In the genomic region with DNA sequence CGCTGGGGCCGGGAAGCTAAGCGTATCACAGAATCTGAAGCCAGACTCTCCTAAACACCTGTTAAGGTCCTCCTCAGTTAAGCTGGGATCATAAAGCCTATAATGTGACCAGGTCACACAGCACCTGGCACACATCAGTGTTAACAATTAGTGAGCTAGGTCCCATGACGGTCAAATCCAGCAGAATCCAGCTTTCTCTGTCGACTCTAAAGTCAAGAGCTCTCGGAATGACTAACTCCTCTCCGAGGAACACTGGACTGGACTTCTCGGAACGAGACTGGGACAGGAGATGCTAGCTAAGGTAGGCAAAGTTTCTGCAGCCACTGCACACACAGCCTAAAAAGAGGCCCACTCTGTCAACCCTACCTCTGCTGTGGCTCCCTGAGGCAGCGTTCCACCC, we compare ENCODE assay signal across 8 mouse cellular contexts. TPM values are rescaled to one million over a fixed set of nuclear protein-coding genes. Genes with fewer than 3 reads are reported as not detected.
DNase-seq lines count a peak whose midpoint lies in the region; ATAC-seq and TF ChIP-seq lines count a peak whose summit lies in the region.
"Had no signal": no experiment of that assay in that cellular context is flagged by ENCODE, and none has a peak within 500 bp of the region (broad histone marks: within the 10 kb centered on the region; RNA-seq: fewer than 3 reads in every experiment).

No protein-coding gene starts in this region.

- WGBS in embryonic facial prominence, embryonic 14.5 days, result 38% methylated on average over 10 of the region's 10 CpGs
- WGBS in midbrain, embryonic 13.5 days, result 63% methylated on average over 10 of the region's 10 CpGs

- no peak for TF ChIP-seq POLR2A in cortical plate, adult 2 months (IDR thresholded peaks at IDR 0.05; ENCODE audit: extremely low read depth, insufficient read depth, low read length)

- H3K9me3 ChIP-seq in embryonic facial prominence, embryonic 14.5 days (ENCODE audit: control insufficient read depth, low read length), result no peaks in the 10 kb centered on the region
- no peaks in the 10 kb centered on the region for H3K9me3 ChIP-seq in midbrain, embryonic 13.5 days
- H3K9me3 ChIP-seq: liver, embryonic 13.5 days had no signal

- H3K27me3 ChIP-seq in embryonic facial prominence, embryonic 14.5 days (replicated peaks; ENCODE audit: control insufficient read depth, insufficient read depth, low read length), result no peaks in the 10 kb centered on the region
- H3K27me3 ChIP-seq in midbrain, embryonic 13.5 days, result peaks cover 5% of the 10 kb centered on the region; the same call in 1 of the 2 replicates

- H3K27ac ChIP-seq in cortical plate, adult 2 months (ENCODE audit: insufficient read depth, low read length), result no peak overlapping the region
- H3K27ac ChIP-seq in embryonic facial prominence, embryonic 14.5 days (replicated peaks; ENCODE audit: low read depth, low read length), result no peak overlapping the region
- no peak overlapping the region; the same call in 1 of the 2 replicates for H3K27ac ChIP-seq in midbrain, embryonic 13.5 days
- H3K27ac ChIP-seq: liver, embryonic 13.5 days had no signal

- no peak for ATAC-seq in embryonic facial prominence, embryonic 14.5 days (ENCODE audit: low read depth)
- ATAC-seq in midbrain, embryonic 13.5 days, result no peak

- H3K4me2 ChIP-seq in embryonic facial prominence, embryonic 14.5 days (ENCODE audit: low read depth, low read length), result peak overlapping the region; percentile 61
- H3K4me2 ChIP-seq in midbrain, embryonic 13.5 days (replicated peaks), result peak overlapping the region; percentile 87

- no peak for TF ChIP-seq CTCF in cortical plate, adult 2 months (IDR thresholded peaks at IDR 0.05; ENCODE audit: extremely low read depth, insufficient read depth, low read length)

- no peaks in the 10 kb centered on the region for H3K36me3 ChIP-seq in embryonic facial prominence, embryonic 14.5 days (ENCODE audit: control insufficient read depth, insufficient read depth, low read length)
- no peaks in the 10 kb centered on the region for H3K36me3 ChIP-seq in midbrain, embryonic 13.5 days
- H3K36me3 ChIP-seq: liver, embryonic 13.5 days had no signal

- peak overlapping the region; percentile 91 for H3K4me3 ChIP-seq in cortical plate, adult 2 months (ENCODE audit: insufficient read depth, low read length)
- H3K4me3 ChIP-seq in embryonic facial prominence, embryonic 14.5 days (ENCODE audit: low read depth, low read length), result peak overlapping the region; percentile 87
- peak overlapping the region; percentile 92 for H3K4me3 ChIP-seq in midbrain, embryonic 13.5 days (replicated peaks)

- peak overlapping the region; percentile 93 for H3K9ac ChIP-seq in embryonic facial prominence, embryonic 14.5 days (ENCODE audit: low read depth, low read length)
- peak overlapping the region; percentile 99 for H3K9ac ChIP-seq in midbrain, embryonic 13.5 days (replicated peaks)
- H3K9ac ChIP-seq: liver, embryonic 13.5 days had no signal

- peaks cover 5% of the 10 kb centered on the region for H3K4me1 ChIP-seq in cortical plate, adult 2 months (ENCODE audit: control insufficient read depth, insufficient read depth, low read length)
- H3K4me1 ChIP-seq in embryonic facial prominence, embryonic 14.5 days (ENCODE audit: control insufficient read depth, insufficient read depth, low read length), result peaks cover 20% of the 10 kb centered on the region
- peaks cover 58% of the 10 kb centered on the region for H3K4me1 ChIP-seq in midbrain, embryonic 13.5 days (replicated peaks)

- DNase-seq in embryonic facial prominence, embryonic 14.5 days (ENCODE audit: low spot score), result no peak
- peak; percentile 45 for DNase-seq in kidney, adult 11 months
- no peak for DNase-seq in adipocyte (ENCODE audit: low spot score)
- DNase-seq in c-Kit-positive CD71-positive TER-119-positive erythroid progenitor cells, embryonic 14.5 days (ENCODE audit: low spot score), result no peak
- no peak for DNase-seq in urinary bladder, postnatal 10 days (ENCODE audit: low spot score)
- DNase-seq: liver, embryonic 13.5 days had no signal

RNA-seq across cellular contexts. Expression of a gene that starts 1.7 kb away (rescaled TPM):
- 19.5 and 20.4 TPM in 2 replicates for polyA plus RNA-seq in cortical plate, adult 2 months (2012; rRNA removed)
- 6.0 and 6.2 TPM in 2 replicates for polyA plus RNA-seq in embryonic facial prominence, embryonic 14.5 days (2014; fragmentation: Nextera tagmentation; extraction: Ambion mirVana)
- polyA plus RNA-seq in midbrain, embryonic 13.5 days (2015; fragmentation: Nextera tagmentation; extraction: Ambion mirVana), result 14.4 and 16.6 TPM in 2 replicates

RNA-seq across cellular contexts. Expression of a gene that starts 46.9 kb away (rescaled TPM):
- 3.3 and 3.4 TPM in 2 replicates for polyA plus RNA-seq in cortical plate, adult 2 months (2012; rRNA removed)
- polyA plus RNA-seq in embryonic facial prominence, embryonic 14.5 days (2014; fragmentation: Nextera tagmentation; extraction: Ambion mirVana), result 10.6 and 12.3 TPM in 2 replicates
- 10.6 and 11.0 TPM in 2 replicates for polyA plus RNA-seq in midbrain, embryonic 13.5 days (2015; fragmentation: Nextera tagmentation; extraction: Ambion mirVana)
